Mouse (Mus musculus) monocyte, adult 5-6 weeks (primary cell): ENCODE data around the gene Rgmb. TPM values are rescaled to one million over a fixed set of nuclear protein-coding genes. Genes with fewer than 3 reads are reported as not detected.
A peak's percentile ranks its signal among the peaks of the same experiment; 100 is the strongest.

Experiments
- ATAC-seq: fragments of 153-309, 156-312 bp; replicated peaks from 2 replicates; pipeline ENCODE4 v1.8.0; 2017; ENCODE audit warnings: mild to moderate bottlenecking; ENCODE audit not compliant: low TSS enrichment, insufficient number of reproducible peaks, severe bottlenecking, poor library complexity, low FRiP score
- total RNA-seq: library from RNA; stranded (forward); fragments of 200-1000, 200-491, 200-594 nt; gene quantifications from 3 replicates; pipeline ENCODE4 v1.2.3, GENCODE M21; 2017

Gene Rgmb
- 2.4 to 4.4 TPM (median 3.0 TPM) in 3 replicates for total RNA-seq

DNA sequence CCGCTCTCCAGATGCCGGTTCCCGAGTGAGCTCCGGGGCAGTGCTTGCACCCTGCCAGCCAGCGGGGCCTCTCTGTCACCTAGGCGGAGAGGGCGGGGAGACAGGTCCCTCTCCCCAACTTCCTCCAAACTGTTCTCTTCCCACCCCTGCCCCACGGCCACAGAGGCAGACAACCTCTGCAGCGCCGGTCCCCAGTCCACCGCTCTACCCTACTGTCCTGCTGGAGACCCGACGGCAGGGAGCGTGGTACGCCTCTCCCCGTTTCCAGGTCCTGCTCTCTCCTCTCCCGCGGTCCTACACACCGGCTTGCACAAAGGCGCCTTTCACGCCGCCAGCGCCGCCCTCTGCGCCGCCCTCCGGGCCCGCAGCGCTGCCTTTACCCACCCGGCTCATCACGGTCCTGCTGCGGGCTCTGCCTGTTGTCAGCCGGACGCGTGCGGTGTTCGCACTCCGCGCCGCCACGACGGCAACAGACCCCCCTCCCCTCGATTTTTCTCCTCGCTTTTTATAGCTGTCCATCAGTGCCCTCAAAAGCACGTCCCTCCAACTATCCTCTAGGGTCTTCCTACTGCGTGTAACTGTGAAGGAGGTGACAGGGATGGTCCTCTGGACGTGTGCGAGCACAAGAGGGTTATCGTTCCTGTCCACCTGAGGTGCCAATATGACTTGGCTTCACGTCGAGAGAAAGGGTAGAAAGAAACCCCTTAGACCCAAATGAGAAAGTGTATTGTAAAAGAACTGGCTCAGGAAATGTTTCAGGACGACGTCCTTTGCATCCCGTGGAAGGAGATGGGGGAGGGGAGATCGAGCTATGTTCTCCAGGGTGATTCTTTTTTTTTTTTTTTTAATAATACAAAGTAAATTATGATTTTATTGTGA, at the start of gene Rgmb:
TSS of gene Rgmb (minus strand) at position 274 of the 879 bp plus-strand sequence.
- no peak for ATAC-seq

GRCm38 (mm10) chr17:15874765-15875164, 43.9 kb upstream of the Rgmb start:
- no peak for ATAC-seq

GRCm38 (mm10) chr17:15872093-15872492, 41.3 kb upstream of the Rgmb start:
- ATAC-seq, result no peak

GRCm38 (mm10) chr17:15865249-15865648, 34.4 kb upstream of the Rgmb start:
- no peak for ATAC-seq

- no peak for ATAC-seq
These were observed 31.5 kb upstream of the Rgmb start for GRCm38 (mm10) chr17:15862355-15862754.

DNA sequence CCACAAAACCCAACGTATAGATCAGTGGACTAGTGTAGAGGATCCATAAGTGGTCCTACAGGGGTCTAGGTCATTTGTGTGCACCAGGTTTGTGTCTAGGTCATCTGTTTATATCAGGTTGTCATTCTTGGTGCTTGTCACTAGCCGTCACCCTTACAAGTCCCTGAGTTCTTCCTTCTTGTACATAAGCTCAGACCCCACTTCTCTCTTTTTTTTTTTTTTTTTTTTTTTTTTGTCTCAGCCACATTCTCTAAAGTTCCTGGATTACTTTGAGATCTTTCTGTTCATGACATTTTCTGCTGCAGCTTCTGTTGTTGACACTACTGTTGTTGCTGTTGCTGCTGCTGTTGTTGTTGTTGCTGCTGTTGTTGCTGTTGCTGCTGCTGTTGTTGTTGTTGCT, 22.3 kb upstream of the Rgmb start:
- no peak for ATAC-seq

DNA sequence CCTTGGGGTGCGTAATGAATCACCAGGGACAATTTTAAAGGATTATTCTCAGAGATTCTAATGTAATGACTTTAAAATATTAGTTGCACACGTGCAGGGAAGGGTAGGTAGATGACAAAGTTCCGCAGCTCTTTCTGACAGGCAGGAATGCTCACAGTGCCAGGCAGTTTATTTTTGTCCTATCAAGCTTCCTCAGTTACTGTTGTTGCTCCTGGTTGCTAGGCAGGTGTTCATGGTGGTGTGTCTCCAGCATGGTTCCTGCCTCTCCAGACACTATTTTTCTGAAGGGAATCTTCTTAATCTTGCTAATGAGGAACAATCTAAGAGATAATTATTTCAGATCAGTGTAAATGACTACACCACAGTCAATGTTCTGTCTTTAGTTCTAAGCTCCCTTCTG, 19.7 kb upstream of the Rgmb start:
- ATAC-seq, result no peak

GRCm38 (mm10) chr17:15841425-15841824, 10.6 kb upstream of the Rgmb start:
- ATAC-seq, result no peak

- no peak for ATAC-seq
These were observed 1.6 kb upstream of the Rgmb start for GRCm38 (mm10) chr17:15832398-15832797.

- peak; percentile 66; the same call in 1 of the 2 replicates for ATAC-seq
These were observed 971 bp upstream of the Rgmb start for GRCm38 (mm10) chr17:15831810-15832209.

DNA sequence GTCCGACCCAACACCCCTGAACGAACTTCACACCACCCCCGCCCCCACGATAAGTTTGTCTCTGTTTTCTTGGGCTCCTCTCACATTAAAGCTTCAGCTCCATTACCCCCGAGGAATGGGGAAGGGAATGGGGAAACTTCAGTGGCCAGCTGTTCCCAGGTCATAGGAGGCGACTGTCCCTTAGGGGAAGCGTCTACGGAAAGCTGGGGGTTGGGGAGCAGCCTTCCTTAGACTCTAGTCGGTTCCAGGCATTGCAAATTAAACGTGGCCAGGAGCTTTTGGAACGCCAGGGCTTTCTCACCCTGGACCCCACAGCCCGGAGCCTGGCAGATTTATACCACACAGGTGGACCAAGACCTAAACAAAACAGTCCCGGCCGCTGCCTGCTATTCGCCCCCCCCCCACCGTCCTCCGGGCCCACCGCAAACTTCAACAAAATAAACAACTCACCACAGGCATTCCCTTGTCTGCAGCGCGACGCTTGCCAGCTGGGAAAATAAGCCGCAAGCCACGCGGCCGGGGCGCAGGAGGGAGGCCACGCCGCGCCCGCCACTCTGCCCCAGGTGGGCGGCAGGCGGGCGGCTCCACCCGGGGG, 571 bp downstream of the Rgmb start:
- ATAC-seq, result no peak

GRCm38 (mm10) chr17:15829198-15830170, 1.4 kb downstream of the Rgmb start:
- ATAC-seq, result no peak

DNA sequence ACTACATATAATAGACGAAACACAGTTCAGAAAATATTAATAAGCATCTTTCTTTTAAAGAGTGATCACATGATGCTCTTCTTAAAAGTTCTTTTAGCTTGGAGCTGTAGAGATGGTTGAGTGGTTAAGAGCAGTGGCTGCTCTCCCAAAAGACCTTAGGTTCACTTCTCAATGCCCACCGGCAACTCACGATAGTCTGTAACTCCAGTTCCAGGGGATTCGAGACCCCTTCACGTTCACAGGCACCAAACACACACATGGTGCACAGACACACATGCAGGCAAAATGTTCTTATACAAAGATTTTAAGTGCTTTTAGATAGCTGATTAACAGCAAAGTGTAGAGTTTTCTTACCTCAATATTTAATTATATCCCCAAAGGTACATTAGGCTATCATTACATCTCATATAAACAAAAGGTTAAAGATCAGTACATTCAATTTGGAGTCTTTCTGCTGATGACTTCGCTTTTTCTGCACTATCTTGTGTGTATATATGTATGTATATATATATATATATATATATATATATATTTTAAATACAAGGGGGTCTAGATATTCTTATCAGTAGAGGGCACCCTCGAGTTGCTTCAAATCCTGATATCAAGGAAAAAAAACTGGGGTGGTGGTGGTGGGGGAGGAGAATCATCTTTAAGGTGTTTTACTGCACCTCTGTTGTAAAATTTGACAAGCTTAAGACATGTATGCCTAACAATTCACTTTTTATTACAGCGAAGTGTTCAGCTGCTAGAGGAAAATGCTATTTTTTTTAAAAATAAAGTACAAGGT, 2.5 kb downstream of the Rgmb start:
- ATAC-seq, result no peak

GRCm38 (mm10) chr17:15826928-15827327, 3.9 kb downstream of the Rgmb start:
- no peak for ATAC-seq

DNA sequence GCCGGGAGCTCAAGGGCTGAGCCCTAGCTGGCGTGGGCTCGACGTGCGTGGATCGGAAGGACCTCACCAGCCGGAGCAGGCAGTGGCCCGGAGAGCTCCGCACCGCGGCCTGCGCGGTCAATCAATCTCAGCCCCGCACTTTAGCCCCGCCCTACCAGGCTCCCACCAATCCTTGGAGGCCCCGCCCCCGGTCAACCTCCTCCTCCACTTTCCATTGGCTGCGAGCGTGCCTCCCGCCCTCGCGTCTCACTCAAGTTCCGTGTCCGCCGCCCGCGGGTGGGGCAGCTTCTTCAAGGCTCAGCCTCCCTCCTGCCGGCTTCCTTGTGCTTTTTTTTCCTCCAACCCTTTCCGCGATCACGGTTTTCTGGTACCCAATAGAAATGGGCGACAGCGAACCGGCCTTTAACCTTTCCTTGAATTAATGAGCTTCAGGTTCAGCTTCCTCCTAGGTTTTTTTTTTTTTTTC, 4.4 kb downstream of the Rgmb start:
- ATAC-seq, result peak; percentile 95

GRCm38 (mm10) chr17:15825481-15826396, 5.1 kb downstream of the Rgmb start:
- 0 out of 2 replicates have a peak, but pooled peaks have one; percentile 3 for ATAC-seq

DNA sequence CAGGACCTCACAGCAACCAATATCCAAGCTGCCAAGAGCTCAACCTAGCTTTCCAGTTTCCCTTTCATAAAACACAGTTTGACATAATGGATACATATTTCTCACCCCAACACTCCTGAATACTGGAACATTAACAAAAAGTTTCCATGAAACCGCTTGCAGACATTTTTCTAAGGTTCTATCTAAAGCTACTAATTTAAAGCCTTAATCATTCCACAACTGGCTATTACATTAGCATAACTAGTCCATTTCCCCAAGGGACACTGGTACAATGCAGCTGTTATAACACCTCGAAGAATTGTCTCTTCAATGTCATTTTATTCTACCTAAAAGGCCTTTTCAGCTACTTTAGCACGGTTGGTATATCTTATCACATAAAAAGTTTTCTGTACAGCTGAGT, 6.0 kb downstream of the Rgmb start:
- no peak for ATAC-seq
